Mouse (Mus musculus): ENCODE measurements around the gene Alkbh2.

- TF ChIP-seq CTCF (IDR thresholded peaks at IDR 0.05; ENCODE audit: low read depth, low read length) = no peak
- TF ChIP-seq POLR2A (IDR thresholded peaks at IDR 0.05; ENCODE audit: extremely low read depth, insufficient read depth, low read length) = no peak
These were observed 40.0 kb downstream of the Alkbh2 start for GRCm38 (mm10) chr5:114087875-114088480.

All from liver, adult 2 months (tissue).